Mouse (Mus musculus) adrenal gland, adult 10 weeks (tissue): ENCODE results near the gene Calhm1. TPM values are rescaled to one million over a fixed set of nuclear protein-coding genes. Genes with fewer than 3 reads are reported as not detected.

Experiments
- polyA plus RNA-seq: library from polyadenylated mRNA; stranded (reverse); fragments of 350-450 nt; fragmentation: Illumina TruSeq; extraction: RNeasy Lipid Tissue Mini Kit (QIAGEN cat#74804); gene quantifications from one replicate; pipeline ENCODE4 v1.2.3, GENCODE M21; 2014; ENCODE audit warnings: low read depth, low replicate concordance

Calhm1 gene
- polyA plus RNA-seq, result not detected

DNA sequence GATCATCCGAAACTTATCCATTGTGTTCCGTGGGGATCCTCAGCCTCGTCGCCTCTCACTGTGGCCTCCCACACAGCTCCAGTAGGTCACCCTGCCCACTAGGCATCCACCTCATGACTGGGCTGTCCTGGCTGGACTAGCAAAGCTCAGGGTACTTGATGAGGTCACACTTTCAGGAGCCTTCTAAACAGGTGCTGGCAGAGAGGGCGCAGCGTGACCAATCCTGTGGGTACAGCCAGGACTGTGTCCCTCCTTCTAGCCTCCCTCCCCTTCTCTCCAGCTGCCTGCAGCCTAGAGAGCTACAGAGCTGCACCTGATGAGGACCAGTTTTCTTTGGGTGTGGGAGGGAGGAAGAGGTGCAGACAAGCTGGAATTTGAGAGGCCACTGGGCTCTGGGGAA, at the start of gene Calhm1:
Calhm1 (minus strand) TSS at position 101 of the 400 bp plus-strand sequence.

DNA sequence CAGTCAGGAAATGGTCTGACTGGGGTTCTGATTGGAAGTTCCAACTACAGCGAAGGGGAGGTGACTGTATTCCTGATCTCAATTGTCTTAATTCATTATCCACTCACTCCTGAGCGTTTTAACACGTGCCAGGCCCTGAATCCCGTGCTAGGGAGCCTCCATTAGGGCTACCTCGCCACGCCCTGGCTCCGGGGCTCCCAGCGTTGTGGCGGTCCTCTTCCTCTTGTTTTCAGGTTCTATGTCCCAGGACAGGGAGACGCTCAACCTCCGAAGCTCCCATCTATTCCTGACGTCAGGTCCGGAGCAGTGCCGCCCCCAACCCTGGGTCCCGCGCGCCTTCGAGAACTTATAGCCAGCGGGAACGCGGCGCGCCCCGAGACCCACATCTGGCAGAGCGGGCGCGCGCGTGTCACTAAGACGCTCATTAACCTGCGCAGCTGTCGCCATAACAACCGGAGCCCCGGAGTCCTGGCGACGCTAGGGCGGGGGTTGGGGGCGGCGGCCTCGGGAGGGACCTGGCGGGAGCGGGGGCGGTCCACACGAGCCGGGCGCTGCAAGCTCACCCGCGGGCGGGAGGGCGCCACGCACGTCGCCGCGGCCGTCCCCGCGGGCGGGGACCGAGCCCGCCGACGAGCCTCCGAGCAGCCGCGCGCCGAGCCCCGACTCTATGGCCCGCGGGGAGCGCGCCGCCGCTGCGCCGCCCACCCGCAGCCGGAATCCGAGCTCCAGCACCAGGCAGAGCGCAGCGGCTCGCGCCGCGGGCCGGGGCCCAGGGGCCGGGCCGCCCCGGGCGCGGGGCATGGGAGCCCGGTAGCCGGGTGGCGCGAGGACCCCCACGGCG, 34.6 kb upstream of the Calhm1 start, which contains the start of gene Neurl1a:
Neurl1a (plus strand) TSS at position 390 of the 841 bp plus-strand sequence.

DNA sequence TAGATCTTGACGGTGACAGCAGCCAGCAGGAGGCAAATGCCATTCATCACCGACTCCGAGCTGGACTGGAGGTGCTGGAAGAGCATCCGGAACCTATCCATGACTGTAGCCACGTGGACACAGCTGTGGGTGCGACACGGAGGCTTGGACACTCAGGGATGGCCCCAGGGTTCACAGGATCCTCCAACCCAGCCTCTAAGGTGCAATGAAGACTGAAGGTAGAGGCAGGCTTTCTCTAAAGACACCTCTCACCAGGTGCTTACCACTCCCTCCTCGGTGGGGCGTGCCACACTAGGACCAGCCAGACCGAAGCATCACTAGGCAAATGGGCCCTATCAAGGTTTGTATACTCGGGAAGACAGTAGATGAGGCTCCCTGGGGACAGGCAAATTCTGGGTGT, 13.6 kb upstream of the Calhm1 start, which contains the start of gene Calhm3:
Calhm3 (minus strand) TSS at position 101 of the 400 bp plus-strand sequence.

DNA sequence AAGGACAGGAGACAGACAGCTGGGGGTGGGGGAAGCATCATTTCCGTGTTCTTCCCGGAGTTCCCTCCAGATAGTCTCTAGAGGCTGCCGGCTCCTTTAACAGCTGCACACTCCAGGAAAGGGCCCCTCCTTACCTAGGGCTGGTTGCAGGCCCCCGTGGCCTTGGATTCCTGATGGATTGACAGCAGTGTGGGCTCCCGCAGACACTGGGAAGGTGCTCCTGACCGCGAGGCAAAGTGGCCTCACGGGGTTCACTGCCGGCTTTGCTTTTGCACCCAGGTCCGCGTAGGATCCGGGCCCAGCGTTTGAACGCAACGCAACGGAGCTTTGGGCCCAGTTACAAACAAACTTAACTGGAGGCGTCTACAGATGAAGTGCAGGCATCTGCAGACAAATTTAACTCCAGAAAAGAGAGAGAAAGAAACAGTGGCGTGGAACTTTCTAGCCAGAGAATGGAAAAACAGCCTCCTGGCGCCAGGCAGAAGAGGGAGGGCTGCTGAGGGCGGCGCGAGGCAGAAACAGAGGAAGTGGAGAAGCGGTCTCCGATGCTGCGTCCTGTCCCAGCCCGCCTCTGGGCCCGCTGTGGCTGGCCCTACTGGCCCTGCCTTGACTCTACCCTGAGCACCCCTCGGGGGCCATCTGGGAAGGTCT, 6.2 kb downstream of the Calhm1 start, which contains the start of gene Calhm2:
Calhm2 (minus strand) TSS at position 524 of the 651 bp plus-strand sequence.

Other genes starting within 250 kb of the Calhm1 start
- 8.5 TPM for gene Ina, start 129.6 kb downstream of the Calhm1 start, polyA plus RNA-seq
- gene Nt5c2, start 129.1 kb downstream of the Calhm1 start, polyA plus RNA-seq, result 110 TPM
- 30.7 TPM for gene Pcgf6, start 93.3 kb downstream of the Calhm1 start, polyA plus RNA-seq
- 10.8 TPM for gene Taf5, start 76.5 kb downstream of the Calhm1 start, polyA plus RNA-seq
- 1,447 TPM for gene Usmg5, start 53.6 kb downstream of the Calhm1 start, polyA plus RNA-seq
- 4.6 TPM for gene Pdcd11, start 53.5 kb downstream of the Calhm1 start, polyA plus RNA-seq
- gene Calhm2, start 6.0 kb downstream of the Calhm1 start, polyA plus RNA-seq, result 1.6 TPM
- not detected for gene Calhm3, start 13.5 kb upstream of the Calhm1 start, polyA plus RNA-seq
- gene Neurl1a, start 34.6 kb upstream of the Calhm1 start, polyA plus RNA-seq, result 0.70 TPM